Mouse (Mus musculus) spleen, adult 2 months (tissue): Measurements from ENCODE around the gene Rcn3.

ENCODE experiments used
- CTCF ChIP-seq: fragments of 200-500 bp; IDR thresholded peaks from 2 replicates; pipeline ENCODE4 v1.5.1; 2011; ENCODE audit warnings: mild to moderate bottlenecking, inconsistent platforms; ENCODE audit not compliant: insufficient read depth, insufficient read length, insufficient replicate concordance; ENCODE audit errors: extremely low read depth
- POLR2A ChIP-seq: fragments of 200-500 bp; IDR thresholded peaks from 2 replicates; pipeline ENCODE4 v1.6.1; 2011; ENCODE audit warnings: low read depth, low read length, inconsistent platforms

GRCm38 (mm10) chr7:45073171-45073707 lies 18.8 kb downstream of the Rcn3 start:
- TF ChIP-seq CTCF = no peak
- TF ChIP-seq POLR2A = no peak
